Mouse (Mus musculus) stomach, embryonic 16.5 days (tissue): ENCODE data around the gene A930009A15Rik. TPM values are rescaled to one million over a fixed set of nuclear protein-coding genes. Genes with fewer than 3 reads are reported as not detected.

Experiments used
- ATAC-seq: fragments of 200-750 bp; cut with Nextera tagmentation; 2 replicates; pipeline ENCODE4 v1.8.0; 2017; ENCODE audit warnings: moderate number of reproducible peaks, moderate TSS enrichment; ENCODE audit not compliant: insufficient read depth, low FRiP score
- H3K27ac ChIP-seq: fragments of 300-500 bp; sonication (generic); 2 replicates; pipeline ENCODE4 v1.5.1; 2014; ENCODE audit warnings: low read length
- H3K27me3 ChIP-seq: fragments of 300-500 bp; sonication (generic); 2 replicates; pipeline ENCODE4 v1.6.1; 2014; ENCODE audit warnings: low read length, control low read depth, mixed read lengths; ENCODE audit not compliant: control insufficient read depth, insufficient read depth
- H3K36me3 ChIP-seq: fragments of 300-500 bp; sonication (generic); 2 replicates; pipeline ENCODE4 v1.6.1; 2014; ENCODE audit warnings: low read length; ENCODE audit not compliant: control insufficient read depth, insufficient read depth
- H3K4me1 ChIP-seq: fragments of 300-500 bp; sonication (generic); 2 replicates; pipeline ENCODE4 v1.6.1; 2014; ENCODE audit warnings: low read length, control low read depth, mixed read lengths; ENCODE audit not compliant: control insufficient read depth, insufficient read depth
- H3K4me2 ChIP-seq: fragments of 300-500 bp; sonication (generic); 2 replicates; pipeline ENCODE4 v1.6.1; 2014; ENCODE audit warnings: low read depth, low read length, mixed read lengths
- H3K4me3 ChIP-seq: fragments of 300-500 bp; sonication (generic); replicated peaks from 2 replicates; pipeline ENCODE4 v1.5.1; 2014; ENCODE audit warnings: mild to moderate bottlenecking, low read length
- H3K9ac ChIP-seq: fragments of 300-500 bp; sonication (generic); 2 replicates; pipeline ENCODE4 v1.6.1; 2014; ENCODE audit warnings: low read length
- H3K9me3 ChIP-seq: fragments of 300-500 bp; sonication (generic); replicated peaks from 2 replicates; pipeline ENCODE4 v1.6.1; 2016; ENCODE audit warnings: low read length, control low read depth; ENCODE audit not compliant: control insufficient read depth
- WGBS: fragments of 180-500 bp; shearing (Covaris S2); extraction: QIAGEN DNeasy Blood & Tissue Kit; methylation state at CpG from one replicate; pipeline ENCODE4 v1.1.7; 2014; 5-methylcytosine and 5-hydroxymethylcytosine counted together
- polyA plus RNA-seq: library from polyadenylated mRNA; unstranded; fragments of >200 nt; fragmentation: Nextera tagmentation; extraction: Ambion mirVana; gene quantifications from 2 replicates; pipeline ENCODE4 v1.2.1, GENCODE M21; 2015

A930009A15Rik gene
- polyA plus RNA-seq: not detected in 2 replicates

GRCm38 (mm10) chr10:115569712-115570491 is at the start of gene A930009A15Rik:
Gene A930009A15Rik (plus strand): TSS chr10:115569986.
- Histone ChIP-seq H3K36me3 (no peaks in the 10 kb centered on the region), H3K9me3 (no peaks in the 10 kb centered on the region), H3K27ac (no peak within 1 kb of the TSS), H3K9ac (no peak within 1 kb of the TSS), H3K4me3 (no peak within 1 kb of the TSS), H3K4me1 (no peaks in the 10 kb centered on the region; the same call in 1 of the 2 replicates), H3K27me3 (no peaks in the 10 kb centered on the region), H3K4me2 (no peak within 1 kb of the TSS)
- no peak for ATAC-seq
- 81% methylated on average over 15 of the region's 15 CpGs for WGBS

GRCm38 (mm10) chr10:115520200-115521080 is 49.3 kb upstream of the A930009A15Rik start:
- H3K9me3 ChIP-seq: no peaks in the 10 kb centered on the region
- 73% methylated on average over 17 of the region's 17 CpGs for WGBS
- H3K9ac ChIP-seq: no peak overlapping the region
- H3K4me3 ChIP-seq: no peak overlapping the region
- no peaks in the 10 kb centered on the region for H3K27me3 ChIP-seq
- H3K27ac ChIP-seq: no peak overlapping the region
- no peaks in the 10 kb centered on the region for H3K4me1 ChIP-seq
- no peak overlapping the region for H3K4me2 ChIP-seq
- no peak for ATAC-seq
- H3K36me3 ChIP-seq: no peaks in the 10 kb centered on the region

- no peak overlapping the region for H3K27ac ChIP-seq
- no peak for ATAC-seq
- 66% methylated on average over 4 of the region's 4 CpGs for WGBS
These were observed 48.7 kb upstream of the A930009A15Rik start for GRCm38 (mm10) chr10:115521081-115521451.

GRCm38 (mm10) chr10:115528892-115529291 is 40.9 kb upstream of the A930009A15Rik start:
- H3K4me2 ChIP-seq: no peak overlapping the region
- no peaks in the 10 kb centered on the region for H3K36me3 ChIP-seq
- H3K9me3 ChIP-seq: no peaks in the 10 kb centered on the region
- H3K4me3 ChIP-seq: no peak overlapping the region
- no peaks in the 10 kb centered on the region for H3K4me1 ChIP-seq
- no peak overlapping the region for H3K27ac ChIP-seq
- no peak for ATAC-seq
- no peaks in the 10 kb centered on the region for H3K27me3 ChIP-seq
- no peak overlapping the region for H3K9ac ChIP-seq
- WGBS: 62% methylated on average over 4 of the region's 4 CpGs

More at GRCm38 (mm10) chr10:115521081-115521451, 48.7 kb upstream of the A930009A15Rik start:
- no peaks in the 10 kb centered on the region for H3K27me3 ChIP-seq
- no peaks in the 10 kb centered on the region for H3K4me1 ChIP-seq
- H3K36me3 ChIP-seq: no peaks in the 10 kb centered on the region
- H3K4me2 ChIP-seq: no peak overlapping the region
- no peaks in the 10 kb centered on the region for H3K9me3 ChIP-seq
- no peak overlapping the region for H3K9ac ChIP-seq
- H3K4me3 ChIP-seq: no peak overlapping the region

GRCm38 (mm10) chr10:115529768-115530167 is 40.0 kb upstream of the A930009A15Rik start:
- Histone ChIP-seq H3K36me3 (no peaks in the 10 kb centered on the region), H3K9me3 (no peaks in the 10 kb centered on the region), H3K4me1 (no peaks in the 10 kb centered on the region), H3K9ac (no peak overlapping the region), H3K4me3 (no peak overlapping the region), H3K27ac (no peak overlapping the region), H3K27me3 (no peaks in the 10 kb centered on the region), H3K4me2 (no peak overlapping the region)
- no peak for ATAC-seq
- 82% methylated on average over 12 of the region's 12 CpGs for WGBS

- Histone ChIP-seq H3K9me3 (no peaks in the 10 kb centered on the region), H3K36me3 (no peaks in the 10 kb centered on the region), H3K4me2 (no peak overlapping the region), H3K4me3 (no peak overlapping the region), H3K9ac (no peak overlapping the region), H3K4me1 (no peaks in the 10 kb centered on the region), H3K27me3 (no peaks in the 10 kb centered on the region), H3K27ac (no peak overlapping the region)
- no peak for ATAC-seq
- 13% methylated on average over 2 of the region's 2 CpGs for WGBS
These were observed 39.0 kb upstream of the A930009A15Rik start for GRCm38 (mm10) chr10:115530746-115531145.

GRCm38 (mm10) chr10:115542917-115543316 is 26.9 kb upstream of the A930009A15Rik start:
- ATAC-seq: no peak
- H3K4me2 ChIP-seq: no peak overlapping the region
- 69% methylated on average over 6 of the region's 6 CpGs for WGBS

GRCm38 (mm10) chr10:115550253-115550652 is 19.5 kb upstream of the A930009A15Rik start:
- no peaks in the 10 kb centered on the region for H3K4me1 ChIP-seq
- H3K9me3 ChIP-seq: no peaks in the 10 kb centered on the region
- no peak overlapping the region for H3K4me3 ChIP-seq
- H3K9ac ChIP-seq: no peak overlapping the region
- no peak overlapping the region for H3K27ac ChIP-seq
- no peak for ATAC-seq
- no peaks in the 10 kb centered on the region for H3K36me3 ChIP-seq
- WGBS: 76% methylated on average over 7 of the region's 7 CpGs
- no peak overlapping the region for H3K4me2 ChIP-seq
- H3K27me3 ChIP-seq: no peaks in the 10 kb centered on the region

More at GRCm38 (mm10) chr10:115542917-115543316, 26.9 kb upstream of the A930009A15Rik start:
- H3K27ac ChIP-seq: no peak overlapping the region
- H3K4me1 ChIP-seq: no peaks in the 10 kb centered on the region
- H3K36me3 ChIP-seq: no peaks in the 10 kb centered on the region
- no peak overlapping the region for H3K9ac ChIP-seq
- no peak overlapping the region for H3K4me3 ChIP-seq
- no peaks in the 10 kb centered on the region; the same call in 1 of the 2 replicates for H3K9me3 ChIP-seq
- no peaks in the 10 kb centered on the region for H3K27me3 ChIP-seq

GRCm38 (mm10) chr10:115551069-115551468 is 18.7 kb upstream of the A930009A15Rik start:
- Histone ChIP-seq H3K9me3 (no peaks in the 10 kb centered on the region), H3K27ac (no peak overlapping the region), H3K4me3 (no peak overlapping the region), H3K4me2 (no peak overlapping the region), H3K9ac (no peak overlapping the region), H3K36me3 (no peaks in the 10 kb centered on the region), H3K4me1 (no peaks in the 10 kb centered on the region), H3K27me3 (no peaks in the 10 kb centered on the region)
- ATAC-seq: no peak
- WGBS: 72% methylated on average over 3 of the region's 3 CpGs
